Mouse (Mus musculus) hindbrain, postnatal 0 days (tissue): Measurements from ENCODE around the gene Cmss1. TPM values are rescaled to one million over a fixed set of nuclear protein-coding genes. Genes with fewer than 3 reads are reported as not detected.

Source experiments
- ATAC-seq: fragments of 200-750 bp; cut with Nextera tagmentation; 2 replicates; pipeline ENCODE4 v1.8.0; 2017; ENCODE audit warnings: mild to moderate bottlenecking, moderate TSS enrichment, moderate library complexity
- DNase-seq: peaks from one replicate; pipeline ENCODE4 v3.0.0-alpha.2; 2015; ENCODE audit warnings: low spot score
- H3K27ac ChIP-seq: fragments of 300-500 bp; sonication (generic); 2 replicates; pipeline ENCODE4 v1.5.1; 2014; ENCODE audit warnings: mild to moderate bottlenecking
- H3K27me3 ChIP-seq: fragments of 300-500 bp; sonication (generic); 2 replicates; pipeline ENCODE4 v1.6.1; 2014; ENCODE audit warnings: low read length, mixed read lengths; ENCODE audit not compliant: insufficient read depth
- H3K36me3 ChIP-seq: fragments of 300-500 bp; sonication (generic); 2 replicates; pipeline ENCODE4 v1.6.1; 2014; ENCODE audit warnings: low read length, mixed read lengths; ENCODE audit not compliant: insufficient read depth
- H3K4me1 ChIP-seq: fragments of 300-500 bp; sonication (generic); 2 replicates; pipeline ENCODE4 v1.6.1; 2014; ENCODE audit warnings: antibody characterized with exemption, low read length, mixed read lengths; ENCODE audit not compliant: insufficient read depth
- H3K4me2 ChIP-seq: fragments of 300-500 bp; sonication (generic); 2 replicates; pipeline ENCODE4 v1.6.1; 2014; ENCODE audit warnings: low read depth, mild to moderate bottlenecking, low read length, moderate library complexity, mixed read lengths
- H3K4me3 ChIP-seq: fragments of 300-500 bp; sonication (generic); 2 replicates; pipeline ENCODE4 v1.5.1; 2014; ENCODE audit warnings: low read length
- H3K9ac ChIP-seq: fragments of 300-500 bp; sonication (generic); replicated peaks from 2 replicates; pipeline ENCODE4 v1.6.1; 2014; ENCODE audit warnings: mild to moderate bottlenecking, low read length, moderate library complexity, mixed read lengths
- H3K9me3 ChIP-seq: fragments of 300-500 bp; sonication (generic); 2 replicates; pipeline ENCODE4 v1.6.1; 2016; ENCODE audit warnings: low read length, mixed read lengths
- CTCF ChIP-seq: IDR thresholded peaks from 2 replicates; pipeline ENCODE4 v1.5.1; 2016; ENCODE audit warnings: antibody characterized with exemption, control low read depth, low read depth
- WGBS: fragments of 180-500 bp; shearing (Covaris S2); extraction: QIAGEN DNeasy Blood & Tissue Kit; methylation state at CpG from one replicate; pipeline ENCODE4 v1.1.7; 2014; 5-methylcytosine and 5-hydroxymethylcytosine counted together
- polyA plus RNA-seq: library from polyadenylated mRNA; unstranded; fragments of >200 nt; fragmentation: Nextera tagmentation; extraction: Ambion mirVana; gene quantifications from 2 replicates; pipeline ENCODE4 v1.2.1, GENCODE M21; 2015
- total RNA-seq: library from RNA; depleted of rRNA; stranded (reverse); fragments of >200 nt; gene quantifications from 2 replicates; pipeline ENCODE4 v1.2.3, GENCODE M21; 2014

Gene Cmss1
- total and polyA plus RNA-seq, 2 experiments from 2014 or later, result 8.6 to 42.5 TPM

DNA sequence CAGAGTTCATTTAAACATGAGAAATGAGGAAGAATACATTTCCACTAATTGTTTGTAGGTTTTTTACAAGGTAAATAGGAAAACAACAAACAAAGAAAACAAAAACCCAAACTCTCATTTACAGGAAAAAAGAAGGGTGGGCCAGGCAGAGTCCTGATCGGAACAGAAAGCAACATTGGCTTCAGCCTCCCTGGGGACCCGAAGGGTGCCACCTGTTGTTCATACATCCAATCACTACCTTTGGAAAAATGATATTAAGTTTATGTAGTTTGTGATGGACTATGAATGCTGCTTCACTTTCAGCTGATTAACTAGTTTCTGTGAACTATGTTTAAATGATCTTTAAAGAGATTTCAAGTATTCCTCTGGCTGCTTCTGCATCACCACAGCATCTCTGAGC is 55.0 kb downstream of the Cmss1 start:
- no peaks in the 10 kb centered on the region for H3K9me3 ChIP-seq
- no peaks in the 10 kb centered on the region for H3K4me1 ChIP-seq
- no peak overlapping the region for H3K4me2 ChIP-seq
- ATAC-seq, result no peak
- H3K27me3 ChIP-seq, result no peaks in the 10 kb centered on the region
- H3K36me3 ChIP-seq, result no peaks in the 10 kb centered on the region
- no peak overlapping the region for H3K4me3 ChIP-seq
- no peak overlapping the region for H3K27ac ChIP-seq
- no peak for DNase-seq
- no peak for TF ChIP-seq CTCF
- H3K9ac ChIP-seq, result no peak overlapping the region
- WGBS, result 86% methylated on average over 2 of the region's 2 CpGs

- TF ChIP-seq CTCF, result no peak
- Histone ChIP-seq H3K9me3 (no peaks in the 10 kb centered on the region), H3K27ac (no peak overlapping the region), H3K4me3 (no peak overlapping the region), H3K9ac (no peak overlapping the region), H3K36me3 (no peaks in the 10 kb centered on the region), H3K27me3 (no peaks in the 10 kb centered on the region), H3K4me2 (no peak overlapping the region), H3K4me1 (no peaks in the 10 kb centered on the region)
- 72% methylated on average over 2 of the region's 2 CpGs for WGBS
- ATAC-seq, result no peak
- no peak for DNase-seq
Measured at GRCm38 (mm10) chr16:57550817-57551216, 55.8 kb downstream of the Cmss1 start.

- Histone ChIP-seq H3K9me3 (no peaks in the 10 kb centered on the region), H3K4me3 (peak overlapping the region; percentile 72), H3K4me2 (peak overlapping the region; percentile 96), H3K9ac (no peak overlapping the region), H3K27ac (no peak overlapping the region), H3K36me3 (no peaks in the 10 kb centered on the region), H3K4me1 (no peaks in the 10 kb centered on the region), H3K27me3 (no peaks in the 10 kb centered on the region)
- no peak for TF ChIP-seq CTCF
- DNase-seq (no peak), ATAC-seq (no peak)
- 66% methylated on average over 3 of the region's 3 CpGs for WGBS
Measured at GRCm38 (mm10) chr16:57550088-57550487, 56.6 kb downstream of the Cmss1 start.

GRCm38 (mm10) chr16:57549061-57550037 is 57.3 kb downstream of the Cmss1 start:
- ATAC-seq (peak; percentile 94), DNase-seq (peak; percentile 70)
- Histone ChIP-seq H3K27me3 (no peaks in the 10 kb centered on the region), H3K36me3 (no peaks in the 10 kb centered on the region), H3K27ac (0 out of 2 replicates have a peak overlapping the region, but pooled peaks have one; percentile 11), H3K4me3 (peak overlapping the region; percentile 72), H3K9ac (peak overlapping the region; percentile 58), H3K4me2 (peak overlapping the region; percentile 96), H3K9me3 (no peaks in the 10 kb centered on the region), H3K4me1 (no peaks in the 10 kb centered on the region)
- 3% methylated on average over 58 of the region's 64 CpGs for WGBS
- TF ChIP-seq CTCF, result no peak

- DNase-seq (no peak), ATAC-seq (no peak)
- H3K4me3 ChIP-seq, result peak overlapping the region; percentile 72
- H3K9ac ChIP-seq, result peak overlapping the region; percentile 58
- H3K27ac ChIP-seq, result no peak overlapping the region
- H3K27me3 ChIP-seq, result no peaks in the 10 kb centered on the region
- 71% methylated on average over 2 of the region's 2 CpGs for whole genome bisulfite sequencing
- H3K36me3 ChIP-seq, result no peaks in the 10 kb centered on the region
- peak overlapping the region; percentile 96 for H3K4me2 ChIP-seq
- H3K4me1 ChIP-seq, result no peaks in the 10 kb centered on the region
- no peak for TF ChIP-seq CTCF
- no peaks in the 10 kb centered on the region for H3K9me3 ChIP-seq
Measured at GRCm38 (mm10) chr16:57548608-57549007, 58.1 kb downstream of the Cmss1 start.

GRCm38 (mm10) chr16:57546355-57546754 is 60.3 kb downstream of the Cmss1 start:
- Histone ChIP-seq H3K4me3 (no peak overlapping the region), H3K4me1 (no peaks in the 10 kb centered on the region), H3K27me3 (no peaks in the 10 kb centered on the region), H3K9me3 (no peaks in the 10 kb centered on the region), H3K27ac (no peak overlapping the region), H3K36me3 (no peaks in the 10 kb centered on the region), H3K4me2 (no peak overlapping the region), H3K9ac (no peak overlapping the region)
- TF ChIP-seq CTCF, result no peak
- WGBS, result 48% methylated on average over 1 of the region's 1 CpGs
- DNase-seq (no peak), ATAC-seq (no peak)

DNA sequence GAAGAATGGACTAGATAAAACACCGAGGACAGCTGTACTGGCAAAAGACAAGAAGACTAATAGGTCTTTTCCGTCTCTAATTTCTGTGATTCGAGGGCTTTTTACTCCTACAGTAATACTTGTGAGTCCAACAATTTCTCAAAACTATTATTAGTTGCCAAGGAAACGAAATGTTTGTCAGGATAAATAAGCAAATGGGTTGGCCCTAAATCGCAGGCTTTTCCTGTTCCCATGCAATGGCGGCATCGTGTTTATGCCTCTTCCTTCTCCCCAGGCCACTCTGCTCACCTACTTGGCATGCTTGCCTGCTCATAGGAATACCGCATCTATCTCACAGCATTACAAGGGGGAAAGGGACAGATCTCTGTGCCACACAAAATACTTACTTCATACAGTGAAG is 62.2 kb downstream of the Cmss1 start:
- no peak overlapping the region for H3K27ac ChIP-seq
- no peak for TF ChIP-seq CTCF
- no peak overlapping the region for H3K4me3 ChIP-seq
- no peaks in the 10 kb centered on the region for H3K9me3 ChIP-seq
- no peaks in the 10 kb centered on the region for H3K27me3 ChIP-seq
- H3K4me2 ChIP-seq, result no peak overlapping the region
- 71% methylated on average over 8 of the region's 8 CpGs for WGBS
- no peak for ATAC-seq
- no peak overlapping the region for H3K9ac ChIP-seq
- DNase-seq, result no peak
- no peaks in the 10 kb centered on the region for H3K4me1 ChIP-seq
- no peaks in the 10 kb centered on the region for H3K36me3 ChIP-seq
